Mouse (Mus musculus): ENCODE data around the gene Sh3gl1. TPM values are rescaled to one million over a fixed set of nuclear protein-coding genes. Genes with fewer than 3 reads are reported as not detected.
A peak's percentile ranks its signal among the peaks of the same experiment; 100 is the strongest.
"Not testable (repeated sequence)": the region's sequence is repeated elsewhere in the genome, so short reads cannot be mapped to it uniquely, and the experiment has no call there.

The Sh3gl1 gene
- total RNA-seq (2021), result 51.5 and 57.1 TPM in 2 replicates
- long read RNA-seq, transcript Sh3gl1-201 (10 exons, 2,073 nt), result major isoform, 85 of 119 reads
- long read RNA-seq, partial matches to known transcripts, result 6 of 119 reads
- long read RNA-seq, other reads (novel, unspliced or antisense), result 25 of 119 reads

- DNase-seq, result peak; percentile 99
Measured at GRCm38 (mm10) chr17:56036176-56036900, at the start of gene Sh3gl1. Gene Sh3gl1, minus strand, starts transcription at chr17:56036635.

- no peak for DNase-seq
Measured at GRCm38 (mm10) chr17:56080781-56081585, 44.5 kb upstream of the Sh3gl1 start.

GRCm38 (mm10) chr17:56079921-56080320 lies 43.5 kb upstream of the Sh3gl1 start:
- peak; percentile 16 for DNase-seq

- DNase-seq, result peak; percentile 98
Measured at GRCm38 (mm10) chr17:56078880-56079795, 42.7 kb upstream of the Sh3gl1 start, which contains the start of gene Hdgfl2. Gene Hdgfl2, plus strand, starts transcription at chr17:56079634.

GRCm38 (mm10) chr17:56078361-56078760 lies 41.9 kb upstream of the Sh3gl1 start:
- DNase-seq, result not testable (repeated sequence)

GRCm38 (mm10) chr17:56077523-56077922 lies 41.1 kb upstream of the Sh3gl1 start:
- DNase-seq, result no peak

- peak; percentile 99 for DNase-seq
Measured at GRCm38 (mm10) chr17:56074827-56075208, 38.4 kb upstream of the Sh3gl1 start, which contains the start of gene Ubxn6. Gene Ubxn6, minus strand, starts transcription at chr17:56075028.

- DNase-seq, result peak; percentile 90
Measured at GRCm38 (mm10) chr17:56074097-56074826, 37.8 kb upstream of the Sh3gl1 start.

GRCm38 (mm10) chr17:56072243-56072642 lies 35.8 kb upstream of the Sh3gl1 start:
- no peak for DNase-seq

GRCm38 (mm10) chr17:56071126-56071525 lies 34.7 kb upstream of the Sh3gl1 start:
- no peak for DNase-seq

- DNase-seq, result no peak
Measured at GRCm38 (mm10) chr17:56069066-56069465, 32.6 kb upstream of the Sh3gl1 start.

- no peak for DNase-seq
Measured at GRCm38 (mm10) chr17:56066451-56066850, 30.0 kb upstream of the Sh3gl1 start.

- DNase-seq, result not testable (repeated sequence)
Measured at GRCm38 (mm10) chr17:56065715-56066114, 29.3 kb upstream of the Sh3gl1 start.

- no peak for DNase-seq
Measured at GRCm38 (mm10) chr17:56062081-56062480, 25.6 kb upstream of the Sh3gl1 start.

- DNase-seq, result no peak
Measured at GRCm38 (mm10) chr17:56057381-56058120, 21.1 kb upstream of the Sh3gl1 start.

GRCm38 (mm10) chr17:56055945-56056678 lies 19.7 kb upstream of the Sh3gl1 start:
- DNase-seq, result no peak

- no peak for DNase-seq
Measured at GRCm38 (mm10) chr17:56054938-56055337, 18.5 kb upstream of the Sh3gl1 start.

- DNase-seq, result no peak
Measured at GRCm38 (mm10) chr17:56051369-56051768, 14.9 kb upstream of the Sh3gl1 start.

- no peak for DNase-seq
Measured at GRCm38 (mm10) chr17:56040857-56041163, 4.4 kb upstream of the Sh3gl1 start.

All from adrenal gland, postnatal 25 days (tissue).